Mouse (Mus musculus): ENCODE data around the gene Vsig1. TPM values are rescaled to one million over a fixed set of nuclear protein-coding genes. Genes with fewer than 3 reads are reported as not detected.

The Vsig1 gene
- total RNA-seq (2012; rRNA removed) (3.7 and 4.8 TPM in 2 replicates), total RNA-seq (2014; rRNA removed) (0.38 and 0.55 TPM in 2 replicates), polyA plus RNA-seq (2012; ENCODE audit: insufficient read length, low read depth) (0.50 and 0.56 TPM in 2 replicates)

DNA sequence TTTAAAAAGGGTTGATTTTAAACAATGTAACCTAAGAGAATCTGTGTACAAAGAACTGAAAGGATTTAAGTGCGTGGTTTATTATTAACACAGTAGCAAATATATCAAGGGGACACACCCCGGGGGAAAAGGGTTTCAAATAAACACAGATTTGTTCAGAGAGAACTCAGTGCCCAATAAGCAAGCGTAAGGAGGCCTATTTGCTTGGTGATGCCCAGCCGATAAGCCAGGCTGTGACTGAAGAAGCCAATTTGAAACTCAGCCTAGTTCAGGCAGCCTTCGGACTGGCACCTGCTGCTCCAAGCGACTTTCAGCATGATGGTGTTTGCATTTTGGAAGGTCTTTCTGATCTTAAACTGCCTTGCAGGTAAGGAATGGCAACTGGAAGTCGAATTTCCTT lies at the start of gene Vsig1:
Gene Vsig1 (plus strand): TSS at position 249 of the 400 bp plus-strand sequence.
- Histone ChIP-seq H3K4me1 (ENCODE audit: control insufficient read depth in 1 of 2, insufficient read depth in 2 of 2) (no peaks in the 10 kb centered on the region), H3K4me3 (replicated peaks in 1 of 3; ENCODE audit: low read depth in 2 of 3, low read length in 2 of 3, poor library complexity in 1 of 3) (no peak within 1 kb of the TSS), H3K27ac (ENCODE audit: insufficient read depth, low read depth) (no peak within 1 kb of the TSS), H3K79me2 (replicated peaks; ENCODE audit: control insufficient read depth, extremely low read depth, insufficient read depth, poor library complexity, severe bottlenecking) (no peaks in the 10 kb centered on the region), H3K27me3 (replicated peaks) (no peaks in the 10 kb centered on the region), H3K9me3 (replicated peaks; ENCODE audit: low read length) (no peaks in the 10 kb centered on the region), H3K4me2 (ENCODE audit: insufficient read depth, low read depth, poor library complexity, severe bottlenecking) (0 out of 2 replicates have a peak within 1 kb of the TSS, but pooled peaks have one; percentile 2), H3K36me3 (replicated peaks in 1 of 2; ENCODE audit: control insufficient read depth in 1 of 2, insufficient read depth in 1 of 2, low read length in 1 of 2) (no peaks in the 10 kb centered on the region), H3K9ac (ENCODE audit: insufficient read depth, low read depth) (peak within 1 kb of the TSS; percentile 40; the same call in 1 of the 2 replicates)
- dilution Hi-C loops (cut with MboI; ENCODE audit: extremely low pct_ligation_motif_present, extremely low pct_unique_long_range_greater_than_20kb, low sequenced_read_pairs) (no loop called here), in situ Hi-C loops (cut with MboI; ENCODE audit: low pct_ligation_motif_present, low pct_unique_long_range_greater_than_20kb, low sequenced_read_pairs) (no loop called here)
- no peak for DNase-seq (ENCODE audit: extremely low read depth)
- TF ChIP-seq CTCF (conservative IDR thresholded peaks at IDR 0.05 in 1 of 2, IDR thresholded peaks at IDR 0.05 in 1 of 2; ENCODE audit: low read depth in 2 of 2, low read length in 2 of 2), result no peak
- TF ChIP-seq ELF1 (IDR thresholded peaks at IDR 0.05; ENCODE audit: low read depth, low read length), result no peak
- no peak for TF ChIP-seq UBTF (IDR thresholded peaks at IDR 0.05; ENCODE audit: low read depth, low read length)
- TF ChIP-seq MYC (IDR thresholded peaks at IDR 0.05; ENCODE audit: low read depth, low read length), result no peak
- no peak for TF ChIP-seq ZKSCAN1 (IDR thresholded peaks at IDR 0.05; ENCODE audit: borderline replicate concordance, low read depth, low read length)
- no peak for TF ChIP-seq JUND (conservative IDR thresholded peaks at IDR 0.05; ENCODE audit: low read depth, low read length)
- no peak for TF ChIP-seq GABPA (IDR thresholded peaks at IDR 0.05; ENCODE audit: insufficient replicate concordance, low read depth, low read length)
- TF ChIP-seq ZNF384 (IDR thresholded peaks at IDR 0.05; ENCODE audit: low read depth, low read length), result no peak
- no peak for TF ChIP-seq ZMIZ1 (IDR thresholded peaks at IDR 0.05; ENCODE audit: low read depth, low read length)
- TF ChIP-seq NELFE (IDR thresholded peaks at IDR 0.05; ENCODE audit: low read depth, low read length), result no peak
- no peak for TF ChIP-seq POLR2A (IDR thresholded peaks at IDR 0.05; ENCODE audit: low read depth, low read length)
- no peak for TF ChIP-seq MEF2A (IDR thresholded peaks at IDR 0.05; ENCODE audit: borderline replicate concordance, low read depth, low read length)
- no peak for TF ChIP-seq NRF1 (IDR thresholded peaks at IDR 0.05; ENCODE audit: low read depth, low read length)
- no peak for TF ChIP-seq BHLHE40 (IDR thresholded peaks at IDR 0.05; ENCODE audit: low read depth, low read length)
- TF ChIP-seq PAX5 (IDR thresholded peaks at IDR 0.05; ENCODE audit: low read length), result no peak
- TF ChIP-seq CHD1 (IDR thresholded peaks at IDR 0.05; ENCODE audit: low read depth, low read length), result no peak
- TF ChIP-seq IRF4 (IDR thresholded peaks at IDR 0.05; ENCODE audit: low read depth, low read length), result no peak
- no peak for TF ChIP-seq MAZ (IDR thresholded peaks at IDR 0.05; ENCODE audit: low read depth, low read length)
- no peak for TF ChIP-seq POLR2AphosphoS2 (IDR thresholded peaks at IDR 0.05; ENCODE audit: low read depth, low read length)
- TF ChIP-seq JUN (IDR thresholded peaks at IDR 0.05; ENCODE audit: insufficient read depth, low read depth, low read length), result no peak

DNA sequence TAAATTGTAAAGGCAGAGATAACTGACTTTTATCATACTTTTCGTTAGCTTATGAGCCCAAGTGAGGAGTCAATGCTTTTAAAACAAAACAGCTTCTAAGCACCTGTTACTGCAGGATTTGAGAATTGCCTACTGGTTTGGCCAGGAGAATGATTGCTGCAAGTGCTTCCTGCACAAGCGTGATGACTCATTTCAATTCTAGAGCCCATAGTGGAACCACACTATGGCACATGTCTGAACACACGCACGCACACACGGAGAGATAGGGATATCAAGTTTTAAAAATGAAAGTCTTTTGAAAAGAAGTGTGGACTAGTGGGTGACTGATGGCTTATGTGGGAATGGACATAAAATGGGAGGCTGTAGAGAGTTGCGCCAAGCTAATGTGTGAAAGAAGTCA lies 44.6 kb upstream of the Vsig1 start:
- H3K4me2 ChIP-seq (ENCODE audit: insufficient read depth, low read depth, poor library complexity, severe bottlenecking), result no peak overlapping the region
- dilution Hi-C loops (cut with MboI; ENCODE audit: extremely low pct_ligation_motif_present, extremely low pct_unique_long_range_greater_than_20kb, low sequenced_read_pairs), result no loop called here
- TF ChIP-seq MYC (IDR thresholded peaks at IDR 0.05; ENCODE audit: low read depth, low read length) (peak; percentile 63; the same call in 1 of the 2 replicates), JUN (IDR thresholded peaks at IDR 0.05; ENCODE audit: insufficient read depth, low read depth, low read length) (peak; percentile 25; the same call in 1 of the 2 replicates), MAZ (IDR thresholded peaks at IDR 0.05; ENCODE audit: low read depth, low read length) (no peak), POLR2AphosphoS2 (IDR thresholded peaks at IDR 0.05; ENCODE audit: low read depth, low read length) (no peak), JUND (conservative IDR thresholded peaks at IDR 0.05; ENCODE audit: low read depth, low read length) (peak; percentile 66; the same call in 1 of the 2 replicates), IRF4 (IDR thresholded peaks at IDR 0.05; ENCODE audit: low read depth, low read length) (peak; percentile 76), USF2 (conservative IDR thresholded peaks at IDR 0.05; ENCODE audit: low read depth, low read length) (no peak), BHLHE40 (IDR thresholded peaks at IDR 0.05; ENCODE audit: low read depth, low read length) (peak; percentile 89), EP300 (IDR thresholded peaks at IDR 0.05; ENCODE audit: low read length) (peak; percentile 54), ETS1 (conservative IDR thresholded peaks at IDR 0.05; ENCODE audit: low read depth, low read length) (0 out of 2 replicates have a peak, but pooled peaks have one; percentile 21)
- no peaks in the 10 kb centered on the region for H3K27me3 ChIP-seq (replicated peaks)
- H3K27ac ChIP-seq (ENCODE audit: insufficient read depth, low read depth), result no peak overlapping the region
- no peaks in the 10 kb centered on the region for H3K36me3 ChIP-seq (replicated peaks in 1 of 2; ENCODE audit: control insufficient read depth in 1 of 2, insufficient read depth in 1 of 2, low read length in 1 of 2)
- H3K4me3 ChIP-seq (replicated peaks in 1 of 3; ENCODE audit: low read depth in 2 of 3, low read length in 2 of 3, poor library complexity in 1 of 3), result no peak overlapping the region
- H3K79me2 ChIP-seq (replicated peaks; ENCODE audit: control insufficient read depth, extremely low read depth, insufficient read depth, poor library complexity, severe bottlenecking), result no peaks in the 10 kb centered on the region
- in situ Hi-C loops (cut with MboI; ENCODE audit: low pct_ligation_motif_present, low pct_unique_long_range_greater_than_20kb, low sequenced_read_pairs), result no loop called here
- H3K9me3 ChIP-seq (replicated peaks; ENCODE audit: low read length), result no peaks in the 10 kb centered on the region
- no peak overlapping the region for H3K9ac ChIP-seq (ENCODE audit: insufficient read depth, low read depth)
- DNase-seq (ENCODE audit: extremely low read depth), result no peak
- peaks cover 0 to 22% of the 10 kb centered on the region in 2 experiments; a peak in 2 of 4 replicates for H3K4me1 ChIP-seq (ENCODE audit: control insufficient read depth in 1 of 2, insufficient read depth in 2 of 2)

All from CH12.LX (cell line).